Mouse (Mus musculus) limb, embryonic 14.5 days (tissue): Measurements from ENCODE around the gene Pfkm. TPM values are rescaled to one million over a fixed set of nuclear protein-coding genes. Genes with fewer than 3 reads are reported as not detected.

Source experiments
- ATAC-seq: fragments of 200-750 bp; cut with Nextera tagmentation; 2 replicates; pipeline ENCODE4 v1.8.0; 2017; ENCODE audit warnings: low read depth, moderate number of reproducible peaks, moderate TSS enrichment; ENCODE audit not compliant: low FRiP score
- DNase-seq: peaks from one replicate; pipeline ENCODE4 v3.0.0-alpha.2; 2015; ENCODE audit warnings: low spot score
- H3K27ac ChIP-seq: fragments of 300-500 bp; sonication (generic); replicated peaks from 2 replicates; pipeline ENCODE4 v1.5.1; 2014; ENCODE audit warnings: low read depth, mild to moderate bottlenecking, low read length, moderate library complexity, mixed read lengths
- H3K27me3 ChIP-seq: fragments of 300-500 bp; sonication (generic); 2 replicates; pipeline ENCODE4 v1.6.1; 2014; ENCODE audit warnings: low read length, mixed read lengths; ENCODE audit not compliant: control insufficient read depth, insufficient read depth
- H3K36me3 ChIP-seq: fragments of 300-500 bp; sonication (generic); 2 replicates; pipeline ENCODE4 v1.6.1; 2014; ENCODE audit warnings: mild to moderate bottlenecking, low read length, moderate library complexity, mixed read lengths; ENCODE audit not compliant: control insufficient read depth, insufficient read depth
- H3K4me1 ChIP-seq: fragments of 300-500 bp; sonication (generic); 2 replicates; pipeline ENCODE4 v1.6.1; 2014; ENCODE audit warnings: antibody characterized with exemption, low read length, mixed read lengths; ENCODE audit not compliant: control insufficient read depth, insufficient read depth
- H3K4me2 ChIP-seq: fragments of 300-500 bp; sonication (generic); replicated peaks from 2 replicates; pipeline ENCODE4 v1.6.1; 2014; ENCODE audit warnings: low read depth, mild to moderate bottlenecking, low read length, moderate library complexity; ENCODE audit not compliant: severe bottlenecking
- H3K4me3 ChIP-seq: fragments of 300-500 bp; sonication (generic); replicated peaks from 2 replicates; pipeline ENCODE4 v1.5.1; 2014; ENCODE audit warnings: low read length
- H3K9ac ChIP-seq: fragments of 300-500 bp; sonication (generic); 2 replicates; pipeline ENCODE4 v1.6.1; 2014; ENCODE audit warnings: mild to moderate bottlenecking, low read depth, low read length, moderate library complexity; ENCODE audit not compliant: severe bottlenecking
- H3K9me3 ChIP-seq: fragments of 300-500 bp; sonication (generic); 2 replicates; pipeline ENCODE4 v1.6.1; 2016; ENCODE audit warnings: low read length; ENCODE audit not compliant: control insufficient read depth
- POLR2A ChIP-seq: fragments of 200-500 bp; IDR thresholded peaks from 2 replicates; pipeline ENCODE4 v1.8.0; 2012; ENCODE audit warnings: inconsistent platforms, mild to moderate bottlenecking, moderate library complexity, borderline replicate concordance; ENCODE audit not compliant: insufficient read depth, insufficient read length; ENCODE audit errors: extremely low read depth
- WGBS: fragments of 180-500 bp; shearing (Covaris S2); extraction: QIAGEN DNeasy Blood & Tissue Kit; methylation state at CpG from one replicate; pipeline ENCODE4 v1.1.7; 2014; 5-methylcytosine and 5-hydroxymethylcytosine counted together
- polyA plus RNA-seq, 2 experiments: library from polyadenylated mRNA; depleted of rRNA in 1 of 2; stranded (reverse) in 1 of 2; unstranded in 1 of 2; fragments of >200 nt; fragmentation: Nextera tagmentation in 1 of 2; extraction: Ambion mirVana in 1 of 2; gene quantifications; 2 replicates each; pipeline versions ENCODE4 v1.2.1 to v1.2.3; 2012 to 2014

The Pfkm gene
- polyA plus RNA-seq, 2 experiments: 49.8 to 75.8 TPM

- WGBS: 88% methylated on average over 8 of the region's 8 CpGs
- DNase-seq: no peak
- H3K9me3 ChIP-seq: no peaks in the 10 kb centered on the region
- no peak for ATAC-seq
- H3K4me3 ChIP-seq: no peak overlapping the region
- H3K4me1 ChIP-seq: no peaks in the 10 kb centered on the region
- H3K27me3 ChIP-seq: no peaks in the 10 kb centered on the region
- TF ChIP-seq POLR2A: no peak
- no peak overlapping the region for H3K9ac ChIP-seq
- peaks cover 74% of the 10 kb centered on the region for H3K36me3 ChIP-seq
- H3K27ac ChIP-seq: no peak overlapping the region
- no peak overlapping the region for H3K4me2 ChIP-seq
Observed at GRCm38 (mm10) chr15:98069566-98070245, 22.7 kb upstream of the Pfkm start.

GRCm38 (mm10) chr15:98070376-98070775 is 22.0 kb upstream of the Pfkm start:
- Histone ChIP-seq H3K27ac (no peak overlapping the region), H3K36me3 (peaks cover 75% of the 10 kb centered on the region), H3K9ac (no peak overlapping the region), H3K4me2 (no peak overlapping the region), H3K27me3 (no peaks in the 10 kb centered on the region), H3K9me3 (no peaks in the 10 kb centered on the region), H3K4me1 (no peaks in the 10 kb centered on the region), H3K4me3 (no peak overlapping the region)
- TF ChIP-seq POLR2A: no peak
- no peak for ATAC-seq
- 85% methylated on average over 3 of the region's 3 CpGs for WGBS
- no peak for DNase-seq

GRCm38 (mm10) chr15:98074521-98074920 is 17.9 kb upstream of the Pfkm start:
- Histone ChIP-seq H3K36me3 (peaks cover 78% of the 10 kb centered on the region), H3K27me3 (no peaks in the 10 kb centered on the region), H3K4me1 (no peaks in the 10 kb centered on the region), H3K4me2 (no peak overlapping the region), H3K4me3 (no peak overlapping the region), H3K9ac (no peak overlapping the region), H3K9me3 (no peaks in the 10 kb centered on the region), H3K27ac (no peak overlapping the region)
- no peak for DNase-seq
- no peak for TF ChIP-seq POLR2A
- no peak for ATAC-seq
- 96% methylated on average over 8 of the region's 8 CpGs for WGBS

- no peaks in the 10 kb centered on the region for H3K9me3 ChIP-seq
- H3K27ac ChIP-seq: no peak overlapping the region
- no peak overlapping the region for H3K9ac ChIP-seq
- H3K36me3 ChIP-seq: peaks cover 78% of the 10 kb centered on the region
- no peaks in the 10 kb centered on the region for H3K4me1 ChIP-seq
- no peaks in the 10 kb centered on the region for H3K27me3 ChIP-seq
- no peak overlapping the region for H3K4me2 ChIP-seq
- no peak overlapping the region for H3K4me3 ChIP-seq
- TF ChIP-seq POLR2A: no peak
- ATAC-seq (no peak), DNase-seq (no peak)
- 90% methylated on average over 16 of the region's 16 CpGs for WGBS
Observed at GRCm38 (mm10) chr15:98075034-98075433, 17.4 kb upstream of the Pfkm start.

GRCm38 (mm10) chr15:98076901-98077300 is 15.5 kb upstream of the Pfkm start:
- Histone ChIP-seq H3K4me1 (no peaks in the 10 kb centered on the region), H3K27me3 (no peaks in the 10 kb centered on the region), H3K4me3 (no peak overlapping the region), H3K36me3 (peaks cover 74% of the 10 kb centered on the region), H3K9ac (no peak overlapping the region), H3K9me3 (no peaks in the 10 kb centered on the region), H3K4me2 (no peak overlapping the region), H3K27ac (no peak overlapping the region)
- no peak for ATAC-seq
- no peak for TF ChIP-seq POLR2A
- 91% methylated on average over 6 of the region's 6 CpGs for WGBS
- DNase-seq: no peak
